Mouse (Mus musculus) embryonic facial prominence, embryonic 12.5 days (tissue): Measurements from ENCODE around the gene Spa17. TPM values are rescaled to one million over a fixed set of nuclear protein-coding genes. Genes with fewer than 3 reads are reported as not detected.

Source experiments
- ATAC-seq: fragments of 200-750 bp; cut with Nextera tagmentation; 2 replicates; pipeline ENCODE4 v1.8.0; 2017; ENCODE audit not compliant: insufficient number of reproducible peaks, insufficient read depth, low FRiP score, low TSS enrichment
- H3K27ac ChIP-seq: fragments of 300-500 bp; sonication (generic); 2 replicates; pipeline ENCODE4 v1.5.1; 2016; ENCODE audit warnings: mild to moderate bottlenecking
- H3K27me3 ChIP-seq: fragments of 300-500 bp; sonication (generic); 2 replicates; pipeline ENCODE4 v1.6.1; 2016; ENCODE audit warnings: mild to moderate bottlenecking, moderate library complexity
- H3K36me3 ChIP-seq: fragments of 300-500 bp; sonication (generic); 2 replicates; pipeline ENCODE4 v1.6.1; 2016; ENCODE audit warnings: mild to moderate bottlenecking
- H3K4me1 ChIP-seq: fragments of 300-500 bp; sonication (generic); 2 replicates; pipeline ENCODE4 v1.6.1; 2016
- H3K4me2 ChIP-seq: fragments of 300-500 bp; sonication (generic); replicated peaks from 2 replicates; pipeline ENCODE4 v1.6.1; 2016; ENCODE audit warnings: mild to moderate bottlenecking, moderate library complexity
- H3K4me3 ChIP-seq: fragments of 300-500 bp; sonication (generic); 2 replicates; pipeline ENCODE4 v1.5.1; 2016; ENCODE audit warnings: mild to moderate bottlenecking
- H3K9ac ChIP-seq: fragments of 300-500 bp; sonication (generic); 2 replicates; pipeline ENCODE4 v1.6.1; 2016; ENCODE audit warnings: mild to moderate bottlenecking, moderate library complexity
- H3K9me3 ChIP-seq: fragments of 300-500 bp; sonication (generic); 2 replicates; pipeline ENCODE4 v1.6.1; 2016; ENCODE audit warnings: mild to moderate bottlenecking, moderate library complexity
- WGBS: fragments of 180-500 bp; shearing (Covaris S2); methylation state at CpG from one replicate; pipeline ENCODE4 v1.1.7; 2016; 5-methylcytosine and 5-hydroxymethylcytosine counted together
- polyA plus RNA-seq: library from polyadenylated mRNA; unstranded; fragments of >200 nt; fragmentation: Nextera tagmentation; extraction: Ambion mirVana; gene quantifications from 2 replicates; pipeline ENCODE4 v1.2.1, GENCODE M21; 2016

Gene Spa17
- polyA plus RNA-seq, 1 experiment from 2014 or later: 10.0 TPM

GRCm38 (mm10) chr9:37615220-37615619 lies 1.7 kb upstream of the Spa17 start:
- no peaks in the 10 kb centered on the region for H3K36me3 ChIP-seq
- no peak overlapping the region for H3K9ac ChIP-seq
- no peak overlapping the region for H3K27ac ChIP-seq
- no peaks in the 10 kb centered on the region for H3K27me3 ChIP-seq
- H3K4me3 ChIP-seq: no peak overlapping the region
- WGBS: 74% methylated on average over 5 of the region's 5 CpGs
- H3K9me3 ChIP-seq: no peaks in the 10 kb centered on the region
- no peaks in the 10 kb centered on the region for H3K4me1 ChIP-seq
- no peak for ATAC-seq
- no peak overlapping the region for H3K4me2 ChIP-seq

- ATAC-seq: no peak
- Histone ChIP-seq H3K4me2 (peak overlapping the region; percentile 71), H3K9ac (no peak overlapping the region), H3K27ac (no peak overlapping the region), H3K36me3 (no peaks in the 10 kb centered on the region), H3K9me3 (no peaks in the 10 kb centered on the region), H3K4me3 (peak overlapping the region; percentile 65; the same call in 1 of the 2 replicates), H3K4me1 (no peaks in the 10 kb centered on the region), H3K27me3 (no peaks in the 10 kb centered on the region)
Observed at GRCm38 (mm10) chr9:37614316-37614715, 794 bp upstream of the Spa17 start.

- ATAC-seq: peak; percentile 72
- no peaks in the 10 kb centered on the region for H3K9me3 ChIP-seq
- 22% methylated on average over 6 of the region's 6 CpGs for WGBS
- peak overlapping the region; percentile 71 for H3K4me2 ChIP-seq
- peak overlapping the region; percentile 65 for H3K4me3 ChIP-seq
- H3K36me3 ChIP-seq: no peaks in the 10 kb centered on the region
- H3K27me3 ChIP-seq: no peaks in the 10 kb centered on the region
- no peaks in the 10 kb centered on the region for H3K4me1 ChIP-seq
- H3K27ac ChIP-seq: peak overlapping the region; percentile 30; the same call in 1 of the 2 replicates
- peak overlapping the region; percentile 49 for H3K9ac ChIP-seq
Observed at GRCm38 (mm10) chr9:37613911-37614280, 374 bp upstream of the Spa17 start.

- H3K27ac ChIP-seq: no peak overlapping the region
- 75% methylated on average over 4 of the region's 4 CpGs for WGBS
- no peak overlapping the region for H3K9ac ChIP-seq
- no peak overlapping the region for H3K4me2 ChIP-seq
- no peaks in the 10 kb centered on the region for H3K4me1 ChIP-seq
- no peaks in the 10 kb centered on the region for H3K36me3 ChIP-seq
- H3K27me3 ChIP-seq: no peaks in the 10 kb centered on the region
- ATAC-seq: no peak
- no peaks in the 10 kb centered on the region for H3K9me3 ChIP-seq
- H3K4me3 ChIP-seq: no peak overlapping the region
Observed at GRCm38 (mm10) chr9:37609558-37609957, 4.0 kb downstream of the Spa17 start.

- ATAC-seq: no peak
- Histone ChIP-seq H3K9me3 (no peaks in the 10 kb centered on the region), H3K4me2 (no peak overlapping the region), H3K4me3 (no peak overlapping the region), H3K27me3 (no peaks in the 10 kb centered on the region), H3K9ac (no peak overlapping the region), H3K27ac (no peak overlapping the region), H3K4me1 (no peaks in the 10 kb centered on the region), H3K36me3 (no peaks in the 10 kb centered on the region)
- 91% methylated on average over 3 of the region's 3 CpGs for WGBS
Observed at GRCm38 (mm10) chr9:37605089-37605488, 8.4 kb downstream of the Spa17 start.

GRCm38 (mm10) chr9:37600538-37601205 lies 12.8 kb downstream of the Spa17 start:
- ATAC-seq: 0 out of 2 replicates have a peak, but pooled peaks have one; percentile 15
- Histone ChIP-seq H3K4me2 (no peak overlapping the region), H3K36me3 (no peaks in the 10 kb centered on the region), H3K27ac (no peak overlapping the region), H3K4me1 (no peaks in the 10 kb centered on the region), H3K9ac (no peak overlapping the region), H3K27me3 (no peaks in the 10 kb centered on the region), H3K4me3 (no peak overlapping the region), H3K9me3 (no peaks in the 10 kb centered on the region)
- WGBS: 93% methylated on average over 2 of the region's 2 CpGs

GRCm38 (mm10) chr9:37598637-37599036 lies 14.9 kb downstream of the Spa17 start:
- Histone ChIP-seq H3K9me3 (no peaks in the 10 kb centered on the region), H3K27me3 (no peaks in the 10 kb centered on the region), H3K4me1 (no peaks in the 10 kb centered on the region), H3K27ac (no peak overlapping the region), H3K9ac (no peak overlapping the region), H3K4me3 (no peak overlapping the region), H3K36me3 (no peaks in the 10 kb centered on the region), H3K4me2 (no peak overlapping the region)
- no peak for ATAC-seq
- WGBS: 84% methylated on average over 2 of the region's 2 CpGs

- no peak overlapping the region for H3K4me3 ChIP-seq
- no peaks in the 10 kb centered on the region for H3K36me3 ChIP-seq
- H3K4me2 ChIP-seq: no peak overlapping the region
- H3K9me3 ChIP-seq: no peaks in the 10 kb centered on the region
- WGBS: 81% methylated on average over 1 of the region's 1 CpGs
- 0 out of 2 replicates have a peak, but pooled peaks cover 4% of the 10 kb centered on the region for H3K4me1 ChIP-seq
- H3K27me3 ChIP-seq: 0 out of 2 replicates have a peak, but pooled peaks cover 3% of the 10 kb centered on the region
- H3K9ac ChIP-seq: no peak overlapping the region
- no peak overlapping the region for H3K27ac ChIP-seq
- no peak for ATAC-seq
Observed at GRCm38 (mm10) chr9:37595570-37595969, 18.0 kb downstream of the Spa17 start.

GRCm38 (mm10) chr9:37593690-37594089 lies 19.8 kb downstream of the Spa17 start:
- Histone ChIP-seq H3K4me2 (no peak overlapping the region), H3K4me1 (0 out of 2 replicates have a peak, but pooled peaks cover 4% of the 10 kb centered on the region), H3K4me3 (no peak overlapping the region), H3K36me3 (no peaks in the 10 kb centered on the region), H3K27me3 (0 out of 2 replicates have a peak, but pooled peaks cover 3% of the 10 kb centered on the region), H3K27ac (no peak overlapping the region), H3K9ac (no peak overlapping the region), H3K9me3 (no peaks in the 10 kb centered on the region)
- no peak for ATAC-seq
- 70% methylated on average over 3 of the region's 3 CpGs for WGBS

- Histone ChIP-seq H3K9me3 (no peaks in the 10 kb centered on the region), H3K4me2 (no peak overlapping the region), H3K27me3 (0 out of 2 replicates have a peak, but pooled peaks cover 3% of the 10 kb centered on the region), H3K9ac (no peak overlapping the region), H3K27ac (no peak overlapping the region), H3K4me1 (0 out of 2 replicates have a peak, but pooled peaks cover 4% of the 10 kb centered on the region), H3K36me3 (no peaks in the 10 kb centered on the region), H3K4me3 (no peak overlapping the region)
- ATAC-seq: no peak
- WGBS: 58% methylated on average over 6 of the region's 6 CpGs
Observed at GRCm38 (mm10) chr9:37592633-37593032, 20.9 kb downstream of the Spa17 start.

GRCm38 (mm10) chr9:37592025-37592424 lies 21.5 kb downstream of the Spa17 start:
- Histone ChIP-seq H3K4me3 (no peak overlapping the region), H3K9ac (no peak overlapping the region), H3K27me3 (0 out of 2 replicates have a peak, but pooled peaks cover 3% of the 10 kb centered on the region), H3K9me3 (no peaks in the 10 kb centered on the region), H3K4me1 (0 out of 2 replicates have a peak, but pooled peaks cover 4% of the 10 kb centered on the region), H3K4me2 (no peak overlapping the region), H3K36me3 (no peaks in the 10 kb centered on the region), H3K27ac (no peak overlapping the region)
- WGBS: 80% methylated on average over 2 of the region's 2 CpGs
- ATAC-seq: no peak

- Histone ChIP-seq H3K9ac (no peak overlapping the region), H3K4me3 (no peak overlapping the region), H3K4me1 (0 out of 2 replicates have a peak, but pooled peaks cover 4% of the 10 kb centered on the region), H3K27ac (no peak overlapping the region), H3K36me3 (no peaks in the 10 kb centered on the region), H3K27me3 (0 out of 2 replicates have a peak, but pooled peaks cover 3% of the 10 kb centered on the region), H3K4me2 (no peak overlapping the region), H3K9me3 (no peaks in the 10 kb centered on the region)
- no peak for ATAC-seq
- WGBS: 80% methylated on average over 4 of the region's 4 CpGs
Observed at GRCm38 (mm10) chr9:37590381-37590780, 23.1 kb downstream of the Spa17 start.
